8 mouse cellular contexts compared by ENCODE assay signal in the genomic region with DNA sequence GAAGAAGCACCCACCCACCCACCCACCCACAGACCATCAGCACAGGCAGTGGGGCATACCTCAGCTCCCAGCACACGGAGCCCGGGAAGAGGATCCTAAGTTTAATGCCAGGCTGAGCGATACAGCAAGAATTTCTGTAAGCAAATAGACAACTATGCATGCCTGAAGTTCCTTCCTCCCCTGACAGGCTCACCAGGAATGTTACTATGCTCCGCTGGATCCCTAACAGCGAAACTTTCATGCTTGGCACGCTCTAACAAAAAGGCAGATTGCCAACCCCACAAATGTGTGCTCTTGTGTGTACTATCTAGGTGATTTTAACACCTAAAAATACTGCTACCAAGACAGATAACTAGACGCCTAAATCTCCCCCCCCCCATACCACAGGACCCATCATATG. TPM values are rescaled to one million over a fixed set of nuclear protein-coding genes. Genes with fewer than 3 reads are reported as not detected.
DNase-seq lines count a peak whose midpoint lies in the region; ATAC-seq lines count a peak whose summit lies in the region.

No protein-coding gene starts in this region.

- no peaks in the 10 kb centered on the region for H3K9me3 ChIP-seq in heart, embryonic 14.5 days (ENCODE audit: control insufficient read depth, low read length)
- H3K9me3 ChIP-seq in hindbrain, embryonic 12.5 days (replicated peaks) = no peaks in the 10 kb centered on the region

- H3K36me3 ChIP-seq in heart, embryonic 14.5 days (ENCODE audit: control insufficient read depth, insufficient read depth, low read length) = peaks cover 32% of the 10 kb centered on the region
- H3K36me3 ChIP-seq in hindbrain, embryonic 12.5 days = peaks cover 26% of the 10 kb centered on the region
- peaks cover 16% of the 10 kb centered on the region; the same call in 1 of the 2 replicates for H3K36me3 ChIP-seq in macrophage (ENCODE audit: inconsistent target)

- H3K27me3 ChIP-seq in heart, embryonic 14.5 days (ENCODE audit: control insufficient read depth, insufficient read depth, low read length) = no peaks in the 10 kb centered on the region
- H3K27me3 ChIP-seq in hindbrain, embryonic 12.5 days = no peaks in the 10 kb centered on the region

- intact Hi-C loops in heart, postnatal 36 days (cut with DNase I) = no loop called here

- peaks cover 11 to 29% of the 10 kb centered on the region in 2 experiments; a peak in 3 of 4 replicates for H3K4me1 ChIP-seq in heart, embryonic 14.5 days (ENCODE audit: control insufficient read depth in 2 of 2, insufficient read depth in 2 of 2, low read length in 2 of 2)
- H3K4me1 ChIP-seq in hindbrain, embryonic 12.5 days = peaks cover 29% of the 10 kb centered on the region

- 4% methylated on average over 7 of the region's 7 CpGs for WGBS in heart, embryonic 14.5 days
- 65% methylated on average over 7 of the region's 7 CpGs for WGBS in hindbrain, embryonic 12.5 days
- WGBS in macrophage (ENCODE audit: missing documents) = 84% methylated on average over 7 of the region's 7 CpGs

- DNase-seq in heart, postnatal 36 days = no peak
- peak; percentile 78 for DNase-seq in NIH3T3 (ENCODE audit: low read depth)
- DNase-seq in cerebellum, postnatal 36 days = no peak
- no peak for DNase-seq in urinary bladder, postnatal 14 days (ENCODE audit: low spot score)
- no peak for DNase-seq in right cerebral cortex, adult 2 months (ENCODE audit: low spot score in 2 of 2)

- peak overlapping the region; percentile 68 for H3K4me2 ChIP-seq in heart, embryonic 14.5 days (ENCODE audit: low read length)
- peak overlapping the region; percentile 71 for H3K4me2 ChIP-seq in hindbrain, embryonic 12.5 days (replicated peaks)

- peak overlapping the region; percentile 100 for H3K9ac ChIP-seq in heart, embryonic 14.5 days (ENCODE audit: low read length)
- H3K9ac ChIP-seq in hindbrain, embryonic 12.5 days = no peak overlapping the region

- ATAC-seq in heart, embryonic 14.5 days (ENCODE audit: insufficient number of reproducible peaks, insufficient read depth, low FRiP score, low read depth) = no peak
- ATAC-seq in hindbrain, embryonic 12.5 days (ENCODE audit: low FRiP score) = no peak

- H3K4me3 ChIP-seq in heart, embryonic 14.5 days (ENCODE audit: control insufficient read depth in 1 of 2, insufficient read depth in 1 of 2, low read depth in 1 of 2, low read length in 2 of 2) = peak overlapping the region; percentile 23 to 95
- H3K4me3 ChIP-seq in hindbrain, embryonic 12.5 days = no peak overlapping the region
- peak overlapping the region; percentile 62; the same call in 1 of the 2 replicates for H3K4me3 ChIP-seq in macrophage (ENCODE audit: inconsistent target)

- peaks cover 80% of the 10 kb centered on the region for H3K79me2 ChIP-seq in macrophage (ENCODE audit: inconsistent target)

- H3K27ac ChIP-seq in heart, embryonic 14.5 days (replicated peaks in 1 of 2; ENCODE audit: control insufficient read depth in 1 of 2, insufficient read depth in 1 of 2, low read depth in 2 of 2, low read length in 2 of 2) = peak overlapping the region; percentile 74 to 88
- no peak overlapping the region for H3K27ac ChIP-seq in hindbrain, embryonic 12.5 days
- H3K27ac ChIP-seq in macrophage = no peak overlapping the region

RNA-seq across cellular contexts. Expression of a gene that starts 13.8 kb away (rescaled TPM):
- polyA plus RNA-seq in heart, embryonic 14.5 days (2014; fragmentation: Nextera tagmentation; extraction: Ambion mirVana) = 170 and 181 TPM in 2 replicates
- 10 to 100 TPM; 37.8 to 46.3 TPM for total RNA-seq in heart, postnatal 36 days (2021)
- polyA plus RNA-seq in hindbrain, embryonic 12.5 days (2016; fragmentation: Nextera tagmentation; extraction: Ambion mirVana) = 298 and 322 TPM in 2 replicates
- 100 to 1,000 TPM in 18 of 26 experiments, 10 to 100 TPM in 8; 67.3 to 260 (median 119) TPM for total RNA-seq in macrophage (2018; cell fraction: chromatin; rRNA removed)
- total RNA-seq in macrophage (2018; cell fraction: cytosol; rRNA removed) = 10 to 100 TPM; 22.0 to 43.2 (median 33.7) TPM
- total RNA-seq in macrophage (2018; cell fraction: nucleus; rRNA removed) = 100 to 1,000 TPM in 8 of 26 experiments, 10 to 100 TPM in 18; 44.5 to 242 (median 80.1) TPM
- 30.4 to 57.8 TPM (median 34.2 TPM) in 3 replicates for polyA plus RNA-seq in macrophage (2018)

RNA-seq across cellular contexts. Expression of a gene that starts 43.5 kb away (rescaled TPM):
- 1,147 and 1,166 TPM in 2 replicates for polyA plus RNA-seq in heart, embryonic 14.5 days (2014; fragmentation: Nextera tagmentation; extraction: Ambion mirVana)
- total RNA-seq in heart, postnatal 36 days (2021) = 1,000 to 10,000 TPM; 2,503 to 2,587 TPM
- polyA plus RNA-seq in hindbrain, embryonic 12.5 days (2016; fragmentation: Nextera tagmentation; extraction: Ambion mirVana) = 386 and 390 TPM in 2 replicates
- 100 to 1,000 TPM; 197 to 929 (median 501) TPM for total RNA-seq in macrophage (2018; cell fraction: chromatin; rRNA removed)
- 100 to 1,000 TPM; 285 to 427 (median 348) TPM for total RNA-seq in macrophage (2018; cell fraction: cytosol; rRNA removed)
- total RNA-seq in macrophage (2018; cell fraction: nucleus; rRNA removed) = 100 to 1,000 TPM; 295 to 757 (median 468) TPM
- 239 to 473 TPM (median 381 TPM) in 3 replicates for polyA plus RNA-seq in macrophage (2018)

Comparison
In these comparisons a context has a peak if more than half of its experiments do, and no peak if none do; other contexts are left out.
1. H3K27ac ChIP-seq: peak in heart, embryonic 14.5 days (2 of 2); none in hindbrain, embryonic 12.5 days (single experiment) and macrophage (single experiment).